Mouse (Mus musculus): ENCODE measurements around the gene Nutf2. TPM values are rescaled to one million over a fixed set of nuclear protein-coding genes. Genes with fewer than 3 reads are reported as not detected.

Nutf2 gene
- polyA plus RNA-seq, 1 experiment from 2014 or later, result 253 TPM

GRCm38 (mm10) chr8:105856168-105856835 lies 4.1 kb upstream of the Nutf2 start:
- 14% methylated on average over 15 of the region's 15 CpGs for WGBS
- Histone ChIP-seq H3K27me3 (no peaks in the 10 kb centered on the region), H3K4me1 (peaks cover 48% of the 10 kb centered on the region), H3K36me3 (peaks cover 10% of the 10 kb centered on the region; the same call in 1 of the 2 replicates), H3K4me3 (peak overlapping the region; percentile 84), H3K4me2 (replicated peaks) (peak overlapping the region; percentile 97), H3K9me3 (no peaks in the 10 kb centered on the region), H3K9ac (peak overlapping the region; percentile 88), H3K27ac (peak overlapping the region; percentile 89)
- ATAC-seq (ENCODE audit: low FRiP score, low read depth), result no peak

GRCm38 (mm10) chr8:105858495-105858894 lies 1.9 kb upstream of the Nutf2 start:
- no peaks in the 10 kb centered on the region for H3K9me3 ChIP-seq
- H3K4me3 ChIP-seq, result no peak overlapping the region
- no peaks in the 10 kb centered on the region for H3K27me3 ChIP-seq
- 91% methylated on average over 5 of the region's 5 CpGs for WGBS
- no peak overlapping the region for H3K27ac ChIP-seq
- H3K4me2 ChIP-seq (replicated peaks), result no peak overlapping the region
- H3K4me1 ChIP-seq, result peaks cover 65% of the 10 kb centered on the region
- H3K9ac ChIP-seq, result no peak overlapping the region
- ATAC-seq (ENCODE audit: low FRiP score, low read depth), result no peak
- peaks cover 14% of the 10 kb centered on the region; the same call in 1 of the 2 replicates for H3K36me3 ChIP-seq

GRCm38 (mm10) chr8:105859314-105859713 lies 1.1 kb upstream of the Nutf2 start:
- H3K4me3 ChIP-seq, result peak overlapping the region; percentile 99
- WGBS, result 73% methylated on average over 5 of the region's 5 CpGs
- H3K4me1 ChIP-seq, result peaks cover 68% of the 10 kb centered on the region
- H3K36me3 ChIP-seq, result peaks cover 17% of the 10 kb centered on the region; the same call in 1 of the 2 replicates
- H3K27me3 ChIP-seq, result no peaks in the 10 kb centered on the region
- no peak for ATAC-seq (ENCODE audit: low FRiP score, low read depth)
- H3K9ac ChIP-seq, result peak overlapping the region; percentile 45; the same call in 1 of the 2 replicates
- H3K9me3 ChIP-seq, result no peaks in the 10 kb centered on the region
- peak overlapping the region; percentile 90 for H3K4me2 ChIP-seq (replicated peaks)
- H3K27ac ChIP-seq, result peak overlapping the region; percentile 88; the same call in 1 of the 2 replicates

GRCm38 (mm10) chr8:105861951-105862350 lies 1.6 kb downstream of the Nutf2 start:
- no peak overlapping the region for H3K27ac ChIP-seq
- H3K4me2 ChIP-seq (replicated peaks), result peak overlapping the region; percentile 90
- no peak for ATAC-seq (ENCODE audit: low FRiP score, low read depth)
- WGBS, result 6% methylated on average over 1 of the region's 1 CpGs
- no peaks in the 10 kb centered on the region for H3K9me3 ChIP-seq
- peaks cover 39% of the 10 kb centered on the region for H3K36me3 ChIP-seq
- H3K4me3 ChIP-seq, result peak overlapping the region; percentile 99
- peak overlapping the region; percentile 97 for H3K9ac ChIP-seq
- H3K27me3 ChIP-seq, result no peaks in the 10 kb centered on the region
- peaks cover 53% of the 10 kb centered on the region for H3K4me1 ChIP-seq

- no peaks in the 10 kb centered on the region for H3K9me3 ChIP-seq
- H3K27me3 ChIP-seq, result no peaks in the 10 kb centered on the region
- ATAC-seq (ENCODE audit: low FRiP score, low read depth), result no peak
- peaks cover 71% of the 10 kb centered on the region for H3K36me3 ChIP-seq
- H3K9ac ChIP-seq, result no peak overlapping the region
- 88% methylated on average over 6 of the region's 6 CpGs for WGBS
- no peak overlapping the region for H3K4me3 ChIP-seq
- no peak overlapping the region for H3K27ac ChIP-seq
- no peak overlapping the region for H3K4me2 ChIP-seq (replicated peaks)
- H3K4me1 ChIP-seq, result peaks cover 19% of the 10 kb centered on the region
Measured at GRCm38 (mm10) chr8:105866364-105867029, 6.1 kb downstream of the Nutf2 start.

GRCm38 (mm10) chr8:105874301-105874700 lies 13.9 kb downstream of the Nutf2 start:
- Histone ChIP-seq H3K27ac (no peak overlapping the region), H3K9me3 (no peaks in the 10 kb centered on the region), H3K27me3 (no peaks in the 10 kb centered on the region), H3K4me2 (replicated peaks) (no peak overlapping the region), H3K4me3 (no peak overlapping the region), H3K36me3 (peaks cover 87% of the 10 kb centered on the region), H3K4me1 (no peaks in the 10 kb centered on the region), H3K9ac (no peak overlapping the region)
- WGBS, result 91% methylated on average over 6 of the region's 6 CpGs
- ATAC-seq (ENCODE audit: low FRiP score, low read depth), result no peak

GRCm38 (mm10) chr8:105880754-105881520 lies 20.6 kb downstream of the Nutf2 start, which contains the start of gene Edc4:
TSS of gene Edc4 (plus strand) at chr8:105880881.
- ATAC-seq (ENCODE audit: low FRiP score, low read depth), result peak; percentile 80
- Histone ChIP-seq H3K36me3 (peaks cover 57% of the 10 kb centered on the region), H3K27me3 (no peaks in the 10 kb centered on the region), H3K4me1 (peaks cover 24% of the 10 kb centered on the region), H3K4me2 (replicated peaks) (peak within 1 kb of the TSS; percentile 86), H3K9ac (peak within 1 kb of the TSS; percentile 90), H3K9me3 (no peaks in the 10 kb centered on the region), H3K4me3 (peak within 1 kb of the TSS; percentile 88), H3K27ac (peak within 1 kb of the TSS; percentile 56; the same call in 1 of the 2 replicates)
- WGBS, result under 1% methylated on average over 45 of the region's 45 CpGs

- Histone ChIP-seq H3K27me3 (no peaks in the 10 kb centered on the region), H3K36me3 (peaks cover 99% of the 10 kb centered on the region), H3K4me1 (peaks cover 8% of the 10 kb centered on the region), H3K9me3 (no peaks in the 10 kb centered on the region), H3K4me3 (no peak overlapping the region), H3K9ac (no peak overlapping the region), H3K27ac (no peak overlapping the region), H3K4me2 (replicated peaks) (no peak overlapping the region)
- ATAC-seq (ENCODE audit: low FRiP score, low read depth), result no peak
- WGBS, result 94% methylated on average over 12 of the region's 12 CpGs
Measured at GRCm38 (mm10) chr8:105889756-105890465, 29.5 kb downstream of the Nutf2 start.

- WGBS, result 83% methylated on average over 6 of the region's 6 CpGs
- no peak overlapping the region for H3K4me2 ChIP-seq (replicated peaks)
- peaks cover 8% of the 10 kb centered on the region for H3K4me1 ChIP-seq
- H3K4me3 ChIP-seq, result no peak overlapping the region
- no peaks in the 10 kb centered on the region for H3K27me3 ChIP-seq
- no peak for ATAC-seq (ENCODE audit: low FRiP score, low read depth)
- H3K9ac ChIP-seq, result no peak overlapping the region
- no peaks in the 10 kb centered on the region for H3K9me3 ChIP-seq
- H3K27ac ChIP-seq, result no peak overlapping the region
- peaks cover 92% of the 10 kb centered on the region for H3K36me3 ChIP-seq
Measured at GRCm38 (mm10) chr8:105890870-105891269, 30.5 kb downstream of the Nutf2 start.

GRCm38 (mm10) chr8:105892432-105892831 lies 32.1 kb downstream of the Nutf2 start:
- H3K36me3 ChIP-seq, result peaks cover 80% of the 10 kb centered on the region
- no peak for ATAC-seq (ENCODE audit: low FRiP score, low read depth)
- no peak overlapping the region for H3K4me3 ChIP-seq
- peaks cover 8% of the 10 kb centered on the region for H3K4me1 ChIP-seq
- WGBS, result 75% methylated on average over 6 of the region's 6 CpGs
- no peak overlapping the region for H3K4me2 ChIP-seq (replicated peaks)
- H3K27me3 ChIP-seq, result no peaks in the 10 kb centered on the region
- no peaks in the 10 kb centered on the region for H3K9me3 ChIP-seq
- no peak overlapping the region for H3K27ac ChIP-seq
- H3K9ac ChIP-seq, result no peak overlapping the region

GRCm38 (mm10) chr8:105893339-105893738 lies 33.0 kb downstream of the Nutf2 start, which contains the start of gene Nrn1l:
TSS of gene Nrn1l (plus strand) at chr8:105893567.
- no peak within 1 kb of the TSS for H3K4me3 ChIP-seq
- peak; percentile 82; the same call in 1 of the 2 replicates for ATAC-seq (ENCODE audit: low FRiP score, low read depth)
- 0 out of 2 replicates have a peak within 1 kb of the TSS, but pooled peaks have one; percentile 23 for H3K4me2 ChIP-seq (replicated peaks)
- H3K9ac ChIP-seq, result peak within 1 kb of the TSS; percentile 45; the same call in 1 of the 2 replicates
- H3K4me1 ChIP-seq, result peaks cover 8% of the 10 kb centered on the region
- no peaks in the 10 kb centered on the region for H3K27me3 ChIP-seq
- no peak within 1 kb of the TSS for H3K27ac ChIP-seq
- peaks cover 71% of the 10 kb centered on the region for H3K36me3 ChIP-seq
- no peaks in the 10 kb centered on the region for H3K9me3 ChIP-seq
- WGBS, result 6% methylated on average over 11 of the region's 11 CpGs
